Mouse (Mus musculus): ENCODE data around the gene Cnot6l. TPM values are rescaled to one million over a fixed set of nuclear protein-coding genes. Genes with fewer than 3 reads are reported as not detected.

Cnot6l gene
- total RNA-seq, 2 experiments from 2014 or later: 76.6 to 78.7 TPM

- intact Hi-C loops (cut with DNase I): loop anchor here (1.0 to 10.0 kb wide), 4 partner anchors 47 to 188 kb away; partner anchors contain the start of gene Mrpl1
- peak; percentile 82 to 83 for DNase-seq
Measured at GRCm38 (mm10) chr5:96162399-96163331, 1.3 kb downstream of the Cnot6l start.

- DNase-seq: peak; percentile 58 to 70
- intact Hi-C loops (cut with DNase I): loop anchor here (1.0 to 10.0 kb wide), 4 partner anchors 48 to 187 kb away; partner anchors contain the start of gene Mrpl1
Measured at GRCm38 (mm10) chr5:96161578-96162398, 2.2 kb downstream of the Cnot6l start.

GRCm38 (mm10) chr5:96161263-96161577 is 2.8 kb downstream of the Cnot6l start:
- intact Hi-C loops (cut with DNase I): loop anchor here (5.0 to 10.0 kb wide), 3 partner anchors 59 to 186 kb away; no protein-coding TSS in a partner anchor
- DNase-seq: peak in 1 of 2 experiments; percentile 21

- intact Hi-C loops (cut with DNase I): loop anchor here (5.0 to 10.0 kb wide), 3 partner anchors 58 to 186 kb away; no protein-coding TSS in a partner anchor
- peak; percentile 33 to 60 for DNase-seq
Measured at GRCm38 (mm10) chr5:96160467-96161262, 3.3 kb downstream of the Cnot6l start.

- intact Hi-C loops (cut with DNase I): no loop called here
- no peak for DNase-seq
Measured at GRCm38 (mm10) chr5:96142351-96142750, 21.6 kb downstream of the Cnot6l start.

- DNase-seq: no peak
- intact Hi-C loops (cut with DNase I): no loop called here
Measured at GRCm38 (mm10) chr5:96130683-96131082, 33.3 kb downstream of the Cnot6l start.

- no peak for DNase-seq
- intact Hi-C loops (cut with DNase I): no loop called here
Measured at GRCm38 (mm10) chr5:96126856-96127255, 37.1 kb downstream of the Cnot6l start.

- intact Hi-C loops (cut with DNase I): loop anchor here (5.0 kb wide), 1 partner anchor 37 kb away; no protein-coding TSS in a partner anchor
- DNase-seq: no peak
Measured at GRCm38 (mm10) chr5:96114943-96115342, 49.0 kb downstream of the Cnot6l start.

GRCm38 (mm10) chr5:96104644-96105043 is 59.3 kb downstream of the Cnot6l start:
- intact Hi-C loops (cut with DNase I): loop anchor here (5.0 to 10.0 kb wide), 2 partner anchors 58 to 110 kb away; partner anchors contain the start of gene Cnot6l
- no peak for DNase-seq

GRCm38 (mm10) chr5:96091468-96091867 is 72.5 kb downstream of the Cnot6l start:
- DNase-seq: no peak
- intact Hi-C loops (cut with DNase I): no loop called here

- no peak for DNase-seq
- intact Hi-C loops (cut with DNase I): loop anchor here (5.0 kb wide), 1 partner anchor 77 kb away; the partner anchor contains the start of gene Cnot6l
Measured at GRCm38 (mm10) chr5:96085324-96085723, 78.6 kb downstream of the Cnot6l start.

- intact Hi-C loops (cut with DNase I): no loop called here
- no peak for DNase-seq
Measured at GRCm38 (mm10) chr5:96079026-96079425, 84.9 kb downstream of the Cnot6l start.

GRCm38 (mm10) chr5:96065591-96065990 is 98.4 kb downstream of the Cnot6l start:
- intact Hi-C loops (cut with DNase I): no loop called here

GRCm38 (mm10) chr5:96042492-96042891 is 121.5 kb downstream of the Cnot6l start:
- DNase-seq: no peak
- intact Hi-C loops (cut with DNase I): no loop called here

More at GRCm38 (mm10) chr5:96065591-96065990, 98.4 kb downstream of the Cnot6l start:
- no peak for DNase-seq

GRCm38 (mm10) chr5:96041507-96042104 is 122.4 kb downstream of the Cnot6l start:
- intact Hi-C loops (cut with DNase I): no loop called here
- DNase-seq: no peak

GRCm38 (mm10) chr5:96039188-96039840 is 124.7 kb downstream of the Cnot6l start:
- DNase-seq: no peak
- intact Hi-C loops (cut with DNase I): no loop called here

- DNase-seq: no peak
- intact Hi-C loops (cut with DNase I): no loop called here
Measured at GRCm38 (mm10) chr5:96037684-96038121, 126.3 kb downstream of the Cnot6l start.

- intact Hi-C loops (cut with DNase I): no loop called here
- no peak for DNase-seq
Measured at GRCm38 (mm10) chr5:96036125-96036672, 127.8 kb downstream of the Cnot6l start.

- intact Hi-C loops (cut with DNase I): no loop called here
- DNase-seq: no peak
Measured at GRCm38 (mm10) chr5:96034101-96034500, 129.9 kb downstream of the Cnot6l start.

All from heart, postnatal 36 days (tissue).